Mouse (Mus musculus) spleen, postnatal 14 days (tissue): ENCODE data around the gene Spdye4a.
A peak's percentile ranks its signal among the peaks of the same experiment; 100 is the strongest.
"Not testable (repeated sequence)": the region's sequence is repeated elsewhere in the genome, so short reads cannot be mapped to it uniquely, and the experiment has no call there.

Experiments
- DNase-seq, 2 experiments: peaks; one replicate each; pipeline ENCODE4 v3.0.0; 2021 to 2022; ENCODE audit warnings: low spot score in 2 of 2

Spdye4a gene

DNA sequence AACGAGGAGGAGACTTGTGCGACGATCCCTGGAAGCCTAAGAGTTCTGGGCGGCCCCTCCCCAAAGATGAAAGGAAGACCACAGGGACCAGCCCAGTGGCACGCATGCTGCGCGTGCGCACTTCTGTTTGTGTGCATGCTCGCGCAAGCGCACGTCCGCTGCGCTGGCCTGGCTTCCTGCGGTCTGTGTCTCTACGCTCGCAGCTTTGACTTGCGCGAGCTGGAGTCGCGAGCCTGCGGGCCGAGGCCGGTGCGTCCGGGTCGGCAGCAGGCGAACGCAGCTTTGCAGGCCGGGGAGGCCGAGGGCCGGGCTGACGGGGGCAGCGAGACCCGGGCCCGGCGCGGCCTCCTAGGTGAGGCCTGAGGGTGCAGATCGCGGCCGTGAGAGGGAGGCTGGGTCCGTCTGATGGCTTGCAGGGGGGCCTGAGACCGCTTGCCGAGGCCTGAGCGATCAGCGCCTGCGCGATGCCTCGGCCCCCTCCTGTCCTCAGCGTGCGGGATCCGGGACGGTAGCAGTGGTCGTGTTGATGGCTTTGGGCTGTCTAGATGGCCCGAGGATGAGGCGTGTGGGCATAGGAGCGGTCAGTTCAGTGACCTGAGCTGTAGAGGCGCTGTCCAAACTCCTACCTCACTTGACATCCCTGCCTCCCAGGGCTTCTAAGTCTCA is 8.5 kb upstream of the Spdye4a start, which contains the start of gene Zfp12:
Gene Zfp12 (plus strand): TSS at position 136 of the 666 bp plus-strand sequence.
- peak; percentile 67 to 72 for DNase-seq

- no peak for DNase-seq
These were observed 4.4 kb downstream of the Spdye4a start for GRCm38 (mm10) chr5:143222287-143222686.

DNA sequence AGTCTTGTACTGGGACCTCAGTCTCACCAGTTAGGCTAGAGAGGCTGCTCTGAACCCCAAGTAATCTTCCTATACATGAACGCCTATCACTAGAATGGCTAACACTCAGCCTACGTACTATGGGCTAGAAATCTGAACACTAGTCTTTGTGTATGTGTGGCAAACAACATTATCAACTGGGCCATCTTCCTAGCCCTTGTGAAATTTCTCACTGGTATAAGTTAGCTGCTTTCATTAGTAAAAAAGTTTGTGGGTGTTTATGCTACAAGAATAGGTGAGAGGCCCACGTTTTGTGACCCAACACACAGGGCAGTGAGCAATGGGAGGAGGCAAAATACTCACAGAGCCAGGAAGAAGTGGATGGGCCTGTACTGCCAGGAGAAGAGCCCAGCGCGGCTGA is 5.7 kb downstream of the Spdye4a start:
- DNase-seq = no peak

DNA sequence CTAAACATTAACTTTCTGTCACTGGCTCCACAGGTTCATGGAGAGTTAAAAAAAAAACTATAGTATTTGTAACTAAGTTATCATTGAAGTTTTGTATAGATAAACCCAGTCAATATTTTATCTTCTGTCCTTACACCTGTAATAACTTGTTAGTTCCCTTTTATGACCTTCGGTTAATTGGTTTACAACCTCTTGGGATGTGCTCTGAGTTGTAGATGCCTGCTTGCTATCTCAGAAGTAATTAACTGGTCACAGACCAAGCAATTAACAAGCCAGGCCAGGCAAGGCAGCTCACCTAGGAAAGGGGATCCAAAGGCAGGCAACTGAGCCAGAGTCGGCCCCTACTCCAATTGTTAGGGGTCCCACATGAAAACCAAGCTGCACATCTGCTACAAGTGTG is 12.9 kb downstream of the Spdye4a start:
- no peak for DNase-seq

DNA sequence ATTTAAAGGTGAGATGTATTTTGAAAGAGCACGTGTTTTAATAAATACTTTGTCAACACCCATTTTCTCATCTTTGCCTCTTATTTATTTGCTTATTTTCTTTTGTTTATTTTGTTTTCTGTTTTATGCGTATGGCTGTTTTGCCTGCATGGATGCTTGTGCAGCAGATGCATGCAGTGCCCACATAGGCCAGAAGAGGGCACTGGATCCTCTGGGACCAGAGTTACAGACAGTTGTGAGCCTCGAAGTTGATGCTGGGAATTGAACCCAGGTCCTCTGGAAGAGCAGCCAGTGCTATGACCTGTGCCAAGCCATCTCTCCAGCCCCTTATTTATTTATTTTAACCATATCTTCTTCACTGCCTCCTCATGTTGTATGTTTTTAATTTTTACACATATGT is 21.7 kb downstream of the Spdye4a start:
- DNase-seq = no peak

DNA sequence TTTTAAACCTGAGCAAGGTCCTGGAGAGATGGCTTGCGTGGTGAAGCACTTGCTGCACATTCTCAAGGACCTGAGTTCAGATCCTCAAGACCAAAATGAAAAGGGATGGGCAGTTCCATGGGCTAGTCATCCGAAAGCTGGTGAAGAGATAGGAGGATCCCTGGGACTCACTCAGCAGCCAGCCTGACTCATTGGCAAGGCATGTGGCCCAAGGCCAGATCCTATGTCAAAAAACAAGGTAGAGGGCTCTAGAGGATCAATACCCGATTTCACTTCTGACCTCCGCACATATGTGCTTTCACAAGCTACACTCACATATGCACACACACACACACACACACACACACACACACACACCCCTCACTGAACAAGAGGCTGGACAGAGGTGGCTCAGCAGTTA is 30.2 kb downstream of the Spdye4a start:
- DNase-seq = no peak

DNA sequence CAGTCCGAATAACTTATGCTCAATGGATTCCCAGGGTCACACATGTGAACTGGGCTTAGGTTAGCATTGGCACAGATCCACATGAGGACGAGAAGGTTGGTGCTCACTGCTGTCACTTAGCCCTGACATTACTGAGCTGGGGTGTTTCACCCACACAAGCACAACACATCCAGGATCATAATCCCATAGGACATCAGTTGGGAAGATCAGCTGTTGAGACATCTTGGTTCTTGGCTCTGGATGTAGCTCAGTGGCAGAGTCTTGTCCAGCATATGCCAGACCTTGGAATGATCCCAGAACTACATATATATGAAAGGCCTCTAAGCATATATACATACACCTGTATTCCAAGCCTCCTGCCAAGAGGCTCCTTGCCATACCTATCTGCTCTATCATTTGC is 31.5 kb downstream of the Spdye4a start:
- no peak for DNase-seq

DNA sequence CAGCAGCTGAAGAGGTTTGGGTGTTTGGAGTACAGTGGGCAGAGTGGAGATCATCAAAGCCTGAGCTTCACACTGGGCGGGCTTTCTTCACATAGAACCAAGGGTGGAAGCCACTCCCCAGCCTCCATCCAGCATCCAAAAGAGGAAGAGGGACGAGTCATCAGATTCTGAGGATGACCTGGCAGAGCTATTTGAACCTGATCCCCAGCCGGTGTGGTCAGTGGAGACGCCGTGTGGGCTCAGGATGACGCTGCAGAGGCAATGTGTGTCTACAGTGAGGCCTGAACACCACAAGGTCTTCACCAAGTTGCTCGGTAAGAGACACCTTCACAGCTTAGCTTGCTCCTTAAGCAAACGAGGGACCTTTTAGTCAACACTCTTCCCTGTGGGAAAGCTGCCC is 31.9 kb downstream of the Spdye4a start:
- DNase-seq = not testable (repeated sequence)

- no peak for DNase-seq
These were observed 33.9 kb downstream of the Spdye4a start for GRCm38 (mm10) chr5:143192806-143193205.

GRCm38 (mm10) chr5:143188014-143188413 is 38.7 kb downstream of the Spdye4a start:
- not testable (repeated sequence) for DNase-seq

DNA sequence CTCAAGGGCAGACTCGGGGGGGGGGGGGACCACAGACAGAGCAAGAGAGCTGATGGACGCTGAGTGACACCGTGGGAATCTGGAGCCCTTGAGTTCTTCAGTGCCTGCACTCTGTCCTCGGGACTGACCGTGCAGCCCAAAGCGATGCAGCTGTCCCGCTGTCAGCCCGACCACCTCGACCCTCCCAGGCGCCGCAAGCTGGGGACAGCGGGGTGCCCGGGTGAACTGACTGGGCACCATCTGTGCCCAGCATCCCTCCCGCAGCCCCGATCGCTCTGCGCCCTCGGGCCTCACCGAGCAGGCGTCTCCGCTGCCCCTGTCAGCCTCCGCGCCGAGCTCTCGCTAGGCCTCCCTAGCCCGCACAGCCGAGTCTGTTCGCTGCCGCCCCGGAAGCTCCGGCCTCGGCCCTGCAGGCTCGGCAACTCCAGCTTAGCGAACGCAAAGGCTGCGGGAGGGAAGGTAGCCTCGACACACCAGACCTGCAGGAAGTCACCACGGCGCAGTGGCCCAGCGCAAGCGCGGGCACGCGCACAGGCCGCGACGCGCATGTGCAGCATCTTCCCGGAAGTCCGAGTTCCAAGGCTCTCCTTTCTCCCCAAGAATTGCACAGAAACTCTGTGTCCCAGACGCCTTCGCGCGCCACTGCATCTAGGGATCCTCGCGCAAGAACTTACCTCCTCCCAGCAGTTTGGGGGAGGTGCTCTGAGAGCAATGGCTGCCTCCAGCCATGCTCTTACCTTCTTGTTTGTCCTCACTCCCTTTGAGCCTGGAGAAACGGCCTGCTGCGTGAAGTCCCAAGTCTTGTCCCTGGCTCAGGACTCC is 46.2 kb downstream of the Spdye4a start, which contains the start of the genes Rbak and Spdye4b:
Gene Rbak (minus strand): TSS at position 521 of the 822 bp plus-strand sequence.
Gene Spdye4b (plus strand): TSS at position 763 of the 822 bp plus-strand sequence.
- DNase-seq = peak; percentile 52 to 59

- DNase-seq = no peak
These were observed 47.5 kb downstream of the Spdye4a start for GRCm38 (mm10) chr5:143179179-143179578.

DNA sequence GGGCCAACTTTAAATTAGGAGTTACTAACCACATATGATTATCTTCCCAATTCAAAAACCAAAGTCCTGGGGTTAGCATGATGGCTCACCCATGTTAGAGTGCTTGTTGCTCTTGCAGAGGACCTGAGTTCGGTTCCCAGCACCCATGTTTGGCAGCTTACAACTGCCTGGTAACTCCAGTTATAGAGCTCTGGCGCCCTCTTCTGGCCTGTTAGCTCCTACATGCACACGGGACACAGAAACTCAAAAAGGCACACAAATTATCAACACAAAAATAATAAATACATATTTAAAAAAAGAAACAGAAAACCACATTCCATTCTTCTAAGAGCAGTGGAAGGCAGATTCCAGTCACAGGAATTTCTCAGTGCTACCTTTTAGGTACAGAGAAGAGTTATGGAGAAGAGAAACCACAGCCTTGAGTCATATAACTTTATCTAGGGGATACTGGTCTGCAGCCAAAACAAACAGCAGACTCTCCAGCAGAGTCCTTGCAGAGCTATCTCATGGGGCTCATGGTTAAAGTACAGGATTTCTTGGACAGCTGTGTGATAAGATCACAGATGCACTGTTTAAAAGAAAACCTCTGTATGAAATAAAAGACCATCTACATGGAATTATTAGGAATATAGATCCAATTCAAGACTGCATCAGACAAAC is 49.0 kb downstream of the Spdye4a start:
- DNase-seq = no peak

DNA sequence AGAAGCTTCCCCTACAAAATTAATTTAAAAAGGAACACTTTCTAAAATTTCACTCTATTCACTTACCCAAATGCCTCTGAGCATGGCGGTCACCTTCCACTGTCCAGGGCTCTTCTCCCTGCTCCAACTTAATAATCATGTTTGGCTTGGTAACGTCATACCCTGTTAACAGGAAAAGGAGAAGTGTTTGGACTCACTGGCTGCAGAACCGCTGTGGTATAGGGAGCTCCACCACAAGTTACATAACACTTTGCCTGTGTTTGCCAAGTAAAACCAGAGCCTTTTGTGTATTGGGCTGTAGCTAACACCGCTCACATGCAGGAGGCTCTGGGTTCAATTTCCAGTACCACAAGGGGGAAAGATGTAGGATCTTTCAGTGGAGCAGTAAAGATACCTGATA is 50.7 kb downstream of the Spdye4a start:
- DNase-seq = no peak
